Mouse (Mus musculus) gastrocnemius, adult 2 months (tissue): ENCODE results near the gene Ppm1j. TPM values are rescaled to one million over a fixed set of nuclear protein-coding genes. Genes with fewer than 3 reads are reported as not detected.
A peak's percentile ranks its signal among the peaks of the same experiment; 100 is the strongest.
"Not testable (repeated sequence)": the region's sequence is repeated elsewhere in the genome, so short reads cannot be mapped to it uniquely, and the experiment has no call there.

Experiments
- DNase-seq: peaks from one replicate; pipeline ENCODE4 v3.0.0; 2022
- H3K27ac ChIP-seq: fragments of 200-600 bp; 2 replicates; pipeline ENCODE4 v1.8.1; 2022; ENCODE audit warnings: mild to moderate bottlenecking
- H3K4me3 ChIP-seq: fragments of 200-600 bp; 2 replicates; pipeline ENCODE4 v1.8.1; 2022; ENCODE audit warnings: mild to moderate bottlenecking, moderate library complexity
- CTCF ChIP-seq: fragments of 200-600 bp; IDR thresholded peaks from 2 replicates; pipeline ENCODE4 v1.8.1; 2022; ENCODE audit warnings: antibody characterized with exemption, mild to moderate bottlenecking, moderate library complexity
- intact Hi-C: fragments of 180-260 bp; cut with DNase I; formaldehyde crosslinking; loops from one replicate; pipeline ENCODE4 v1.15.1; 2025
- long read RNA-seq, 2 experiments: library from polyadenylated mRNA; stranded (forward); transcript quantifications; one replicate each; pipeline ENCODE4 v2.0.0; 2021
- total RNA-seq, 2 experiments: library from RNA; stranded (reverse); gene quantifications; 2 replicates each; pipeline ENCODE4 v1.2.3; 2021

Gene Ppm1j
- total RNA-seq: 10 to 100 TPM; 33.3 to 45.6 TPM
- long read RNA-seq, experiment 1, transcript Ppm1j-201 (10 exons, 1,721 nt): major isoform, 30 of 42 reads
- long read RNA-seq, experiment 1, partial matches to known transcripts: 7 of 42 reads
- long read RNA-seq, experiment 1, other reads (novel, unspliced or antisense): 5 of 42 reads
- long read RNA-seq, experiment 2, transcript Ppm1j-201 (10 exons, 1,721 nt): major isoform, 24 of 44 reads
- long read RNA-seq, experiment 2, partial matches to known transcripts: 11 of 44 reads
- long read RNA-seq, experiment 2, other reads (novel, unspliced or antisense): 8 of 44 reads

DNA sequence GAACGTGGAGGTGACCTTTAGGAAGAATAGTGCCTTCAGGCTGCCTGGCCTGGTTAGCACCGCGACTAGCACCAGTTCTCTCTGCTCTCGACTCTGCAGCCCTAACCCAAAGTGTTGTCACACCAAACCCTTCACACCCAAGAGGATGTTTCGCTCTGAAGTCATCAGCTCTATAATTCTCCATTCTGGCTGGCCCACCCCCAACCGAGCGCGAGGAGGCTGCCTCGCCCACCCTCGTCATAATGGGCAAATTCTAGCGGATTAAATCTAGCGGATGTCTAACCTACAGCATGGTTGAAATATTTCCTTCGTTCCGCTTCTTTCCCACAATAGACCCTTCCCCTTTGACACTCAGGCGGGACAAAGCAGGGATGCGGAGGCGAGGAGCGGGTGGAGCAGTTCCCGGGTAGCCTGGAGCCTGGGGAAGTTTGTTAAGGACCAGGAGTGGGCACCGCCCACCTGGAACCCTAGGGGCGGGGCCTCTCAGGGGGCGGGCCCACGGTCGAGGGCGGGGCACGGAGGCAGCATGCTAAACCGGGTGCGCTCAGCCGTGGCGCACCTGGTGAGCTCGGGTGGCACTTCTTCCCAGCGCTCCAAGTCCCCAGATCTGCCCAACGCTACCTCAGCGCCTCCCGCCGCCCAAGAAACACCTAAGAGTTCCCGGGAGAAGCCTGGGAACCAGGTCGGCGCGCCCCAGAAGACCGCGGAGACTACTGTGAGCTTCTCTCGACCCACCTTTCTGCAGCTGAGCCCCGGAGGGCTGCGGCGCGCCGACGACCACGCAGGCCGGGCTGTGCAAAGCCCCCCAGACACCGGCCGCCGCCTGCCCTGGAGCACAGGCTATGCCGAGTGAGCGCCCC, at the start of gene Ppm1j:
Ppm1j (plus strand) TSS at position 496 of the 860 bp plus-strand sequence.
- DNase-seq: peak; percentile 92
- Histone ChIP-seq H3K27ac (peak within 1 kb of the TSS; percentile 98), H3K4me3 (peak within 1 kb of the TSS; percentile 86)
- TF ChIP-seq CTCF: no peak
- intact Hi-C loops: loop anchor here (1.0 to 5.0 kb wide), 4 partner anchors 22 to 187 kb away; partner anchors contain the start of genes Capza1, Mov10 and St7l

DNA sequence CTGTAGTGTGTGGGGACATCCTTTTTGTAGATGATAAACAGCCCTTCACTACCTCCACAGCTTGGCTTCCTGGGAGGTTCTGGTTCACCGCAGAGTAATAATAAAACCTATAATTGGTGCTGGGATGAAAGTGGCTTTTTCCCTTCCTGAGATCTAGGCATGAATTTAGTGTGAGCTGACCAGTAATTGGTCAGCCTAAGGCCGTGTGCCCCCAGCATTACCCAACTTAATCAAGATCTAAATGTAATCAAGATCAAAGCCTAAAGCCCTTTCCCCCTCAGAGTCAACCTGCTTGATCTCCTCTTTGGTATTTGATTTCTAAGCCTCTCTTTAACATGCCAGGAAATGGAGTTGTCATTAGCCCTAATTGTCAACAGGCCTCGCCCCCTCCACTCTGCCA, 47.9 kb upstream of the Ppm1j start:
- no peak for DNase-seq
- no peak overlapping the region for H3K4me3 ChIP-seq
- no peak for TF ChIP-seq CTCF
- intact Hi-C loops: no loop called here
- no peak overlapping the region for H3K27ac ChIP-seq

DNA sequence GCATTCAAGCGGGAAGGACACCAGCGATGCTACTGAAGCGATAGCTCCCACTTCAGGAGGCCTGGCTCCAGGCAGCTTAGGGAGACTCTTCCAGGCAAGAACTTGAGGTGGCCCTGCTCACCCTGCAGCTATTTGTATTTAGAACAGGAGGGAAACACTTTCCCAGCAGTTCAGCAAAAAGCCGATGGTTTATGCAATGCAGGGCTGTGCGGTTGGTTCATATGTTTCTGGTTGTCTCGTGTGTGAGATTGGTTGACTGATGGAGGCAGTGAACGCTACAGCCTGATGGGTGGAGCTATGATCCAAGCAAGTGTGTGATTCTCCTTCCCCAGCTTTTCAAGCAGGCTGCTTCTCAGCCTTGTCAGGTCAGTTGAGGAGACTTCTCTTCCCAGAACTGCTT, 46.2 kb upstream of the Ppm1j start:
- intact Hi-C loops: no loop called here

DNA sequence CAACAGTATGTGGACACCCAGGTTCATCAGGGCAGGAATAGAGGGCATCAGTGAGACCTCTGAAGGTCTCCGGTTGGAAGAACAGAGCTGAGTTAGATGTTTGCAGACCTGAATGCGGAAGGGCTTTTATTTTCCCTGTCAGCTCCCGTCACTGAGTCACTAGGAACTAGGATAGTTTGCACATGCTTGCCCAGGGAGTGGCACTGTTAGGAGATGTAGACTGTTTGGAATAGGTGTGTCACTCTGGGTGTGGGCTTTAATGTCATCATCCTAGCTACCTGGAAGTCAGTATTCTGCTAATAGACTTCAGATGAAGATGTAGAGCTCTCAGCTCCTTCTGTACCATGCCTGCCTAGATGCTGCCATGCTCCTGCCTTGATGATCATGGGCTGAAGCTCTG, 38.9 kb upstream of the Ppm1j start:
- Histone ChIP-seq H3K4me3 (no peak overlapping the region), H3K27ac (no peak overlapping the region)
- DNase-seq: no peak
- no peak for TF ChIP-seq CTCF
- intact Hi-C loops: no loop called here

More for the DNA sequence above, 46.2 kb upstream of the Ppm1j start:
- DNase-seq: no peak
- no peak for TF ChIP-seq CTCF
- no peak overlapping the region for H3K27ac ChIP-seq
- H3K4me3 ChIP-seq: no peak overlapping the region

DNA sequence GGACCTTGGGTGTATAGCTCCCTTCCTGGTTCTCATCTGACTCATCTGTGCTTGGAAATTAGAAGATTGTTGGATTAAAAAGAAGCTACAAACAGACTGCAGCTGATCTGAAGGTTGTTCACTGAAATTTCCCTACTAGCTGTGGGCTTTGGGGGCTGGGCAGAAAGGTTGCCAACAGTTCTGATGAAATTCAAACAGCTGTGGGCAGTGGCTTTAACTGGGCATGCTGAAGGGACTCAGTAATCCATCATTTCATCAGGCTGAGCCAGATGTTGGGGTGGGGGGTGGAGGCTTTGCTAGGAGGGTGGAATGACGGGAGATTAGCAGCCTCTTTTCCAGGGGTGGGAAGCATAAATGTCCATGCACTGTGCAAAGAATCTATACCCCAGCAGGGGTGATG, 37.7 kb upstream of the Ppm1j start:
- Histone ChIP-seq H3K4me3 (no peak overlapping the region), H3K27ac (no peak overlapping the region)
- peak; percentile 24 for DNase-seq
- intact Hi-C loops: no loop called here
- TF ChIP-seq CTCF: no peak

DNA sequence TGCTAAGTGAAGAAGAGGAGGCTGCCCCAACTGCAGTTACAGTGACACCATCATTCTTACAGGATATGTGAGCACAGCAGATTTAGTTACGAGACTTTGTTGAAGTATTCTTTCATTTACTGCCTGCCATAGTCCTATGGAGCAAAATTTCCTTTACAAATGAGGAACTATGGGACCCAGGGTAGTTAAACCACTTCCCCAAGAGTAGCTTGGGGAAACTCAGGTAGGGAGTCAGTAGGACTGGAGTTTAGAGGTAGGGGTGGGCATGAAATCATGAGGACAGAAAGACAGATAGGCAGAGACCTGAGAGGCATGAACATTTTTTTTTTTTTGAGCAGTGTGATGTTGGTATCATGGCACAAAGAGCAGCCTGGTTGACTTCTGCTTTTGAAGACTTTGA, 37.0 kb upstream of the Ppm1j start:
- no peak for TF ChIP-seq CTCF
- intact Hi-C loops: no loop called here
- Histone ChIP-seq H3K4me3 (no peak overlapping the region), H3K27ac (no peak overlapping the region)
- no peak for DNase-seq

DNA sequence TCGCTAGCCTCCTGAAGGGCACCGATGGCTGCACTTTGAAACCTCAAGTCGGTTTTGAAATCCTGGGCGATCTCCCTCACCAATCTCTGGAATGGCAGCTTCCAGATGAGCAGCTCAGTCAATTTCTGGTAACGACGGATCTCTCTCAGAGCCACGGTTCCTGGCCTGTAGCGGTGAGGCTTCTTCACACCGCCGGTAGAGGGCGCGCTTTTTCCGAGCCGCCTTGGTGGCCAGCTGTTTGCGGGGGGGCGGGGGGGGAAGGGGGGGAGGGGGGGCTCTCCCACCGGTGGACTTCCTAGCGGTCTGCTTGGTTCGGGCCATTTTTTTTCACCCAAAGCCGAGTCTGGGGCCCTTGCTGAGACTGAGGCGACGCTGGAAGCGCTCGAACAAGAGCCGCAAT, 28.0 kb upstream of the Ppm1j start:
- peak overlapping the region; percentile 47 for H3K4me3 ChIP-seq
- peak; percentile 51 for DNase-seq
- H3K27ac ChIP-seq, intact Hi-C loops: not testable (repeated sequence)
- peak; percentile 48 for TF ChIP-seq CTCF

DNA sequence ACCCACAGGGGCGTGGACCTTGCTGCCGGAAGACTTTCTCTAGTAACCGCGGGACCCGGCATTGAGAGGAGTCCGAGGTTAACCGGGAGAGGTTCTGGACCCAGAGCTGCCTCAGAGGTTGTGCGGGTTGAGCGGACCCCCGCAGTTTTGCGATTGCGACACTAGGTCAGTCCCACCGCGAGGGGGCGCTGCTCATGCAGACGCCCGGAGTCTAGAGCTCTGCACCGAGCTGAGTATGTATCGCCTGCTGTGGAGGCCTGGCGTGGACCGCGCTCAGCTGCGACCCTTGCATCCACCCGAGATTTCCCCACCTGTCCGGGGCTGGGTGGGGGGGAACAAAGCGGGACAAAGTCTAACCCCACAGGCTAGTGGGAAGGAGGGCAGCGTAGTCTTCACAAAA, 22.4 kb upstream of the Ppm1j start:
- peak; percentile 80 for DNase-seq
- Histone ChIP-seq H3K4me3 (peak overlapping the region; percentile 69), H3K27ac (peak overlapping the region; percentile 12; the same call in 1 of the 2 replicates)
- peak; percentile 82 for TF ChIP-seq CTCF
- intact Hi-C loops: loop anchor here (2.0 kb wide), 1 partner anchor 22 kb away; the partner anchor contains the start of genes Fam19a3 and Ppm1j

DNA sequence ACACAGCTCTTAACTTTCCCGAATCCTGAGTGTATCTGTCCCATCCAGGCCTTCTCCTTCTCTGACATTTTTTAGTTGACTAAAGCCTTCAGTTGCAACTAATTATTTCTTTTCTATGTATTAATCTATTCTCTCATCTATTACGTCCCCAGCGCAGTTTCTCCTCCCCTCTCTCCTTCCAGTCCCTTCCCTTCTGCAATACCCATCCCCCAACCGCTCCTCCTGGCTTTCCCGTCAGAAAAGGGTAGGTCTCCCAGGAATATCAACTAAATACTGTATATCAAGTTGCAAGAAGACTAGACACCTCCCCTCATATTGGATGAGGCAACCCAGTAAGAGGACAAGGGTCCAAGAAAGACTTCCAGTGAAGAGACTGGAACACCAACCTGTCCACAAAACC, 22.0 kb upstream of the Ppm1j start:
- Histone ChIP-seq H3K4me3 (peak overlapping the region; percentile 69), H3K27ac (peak overlapping the region; percentile 12; the same call in 1 of the 2 replicates)
- no peak for DNase-seq
- intact Hi-C loops: loop anchor here (2.0 kb wide), 1 partner anchor 22 kb away; the partner anchor contains the start of genes Fam19a3 and Ppm1j
- no peak for TF ChIP-seq CTCF

DNA sequence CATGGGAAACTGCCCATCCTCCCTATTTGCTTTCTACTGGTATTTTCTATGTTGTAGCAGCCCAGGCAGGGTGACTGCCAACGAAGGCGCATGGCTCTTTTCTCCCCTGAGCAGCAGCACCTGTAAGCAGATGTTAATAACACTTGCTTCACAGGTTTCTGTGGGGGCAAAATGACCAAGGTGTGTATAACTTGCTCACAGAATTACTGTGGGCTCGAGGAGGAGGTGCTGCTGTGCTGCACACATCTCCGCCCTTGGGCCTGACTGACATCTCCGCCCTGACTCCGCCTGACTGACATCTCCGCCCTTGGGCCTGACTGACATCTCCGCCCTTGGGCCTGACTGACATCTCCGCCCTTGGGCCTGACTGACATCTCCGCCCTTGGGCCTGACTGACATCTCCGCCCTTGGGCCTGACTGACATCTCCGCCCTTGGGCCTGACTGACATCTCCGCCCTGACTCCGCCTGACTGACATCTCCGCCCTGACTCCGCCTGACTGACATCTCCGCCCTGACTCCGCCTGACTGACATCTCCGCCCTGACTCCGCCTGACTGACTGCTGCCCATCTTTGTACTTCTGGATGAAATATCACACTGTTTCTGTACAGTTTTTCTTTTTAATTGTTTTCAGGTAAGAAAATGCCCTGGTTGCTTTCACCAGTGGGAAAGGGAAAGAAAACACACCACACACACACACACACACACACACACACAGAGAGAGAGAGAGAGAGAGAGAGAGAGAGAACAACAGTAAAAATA, 18.6 kb upstream of the Ppm1j start:
- DNase-seq, H3K4me3 ChIP-seq, intact Hi-C loops, H3K27ac ChIP-seq: not testable (repeated sequence)

DNA sequence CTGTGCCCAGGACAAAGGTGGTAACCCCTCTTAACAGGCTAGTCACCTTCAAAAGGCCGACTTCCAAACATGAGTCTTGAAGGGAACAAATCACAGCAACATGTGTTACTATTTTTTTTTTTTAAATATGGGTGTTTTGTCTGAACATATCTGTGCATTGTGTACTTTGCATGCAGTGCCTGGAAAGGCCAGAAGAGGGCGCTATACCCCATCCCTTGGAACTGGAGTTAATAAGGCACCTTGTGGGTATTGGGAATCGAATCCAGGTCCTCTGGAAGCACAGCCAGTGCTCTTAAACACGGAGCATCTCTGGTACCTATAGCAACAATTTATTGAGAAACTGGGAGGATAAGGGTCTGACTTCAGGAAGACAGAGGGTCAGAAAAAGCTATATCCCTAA, 15.8 kb upstream of the Ppm1j start:
- intact Hi-C loops: no loop called here
- H3K27ac ChIP-seq: no peak overlapping the region
- peak; percentile 64 for TF ChIP-seq CTCF
- DNase-seq: peak; percentile 45
- no peak overlapping the region for H3K4me3 ChIP-seq

DNA sequence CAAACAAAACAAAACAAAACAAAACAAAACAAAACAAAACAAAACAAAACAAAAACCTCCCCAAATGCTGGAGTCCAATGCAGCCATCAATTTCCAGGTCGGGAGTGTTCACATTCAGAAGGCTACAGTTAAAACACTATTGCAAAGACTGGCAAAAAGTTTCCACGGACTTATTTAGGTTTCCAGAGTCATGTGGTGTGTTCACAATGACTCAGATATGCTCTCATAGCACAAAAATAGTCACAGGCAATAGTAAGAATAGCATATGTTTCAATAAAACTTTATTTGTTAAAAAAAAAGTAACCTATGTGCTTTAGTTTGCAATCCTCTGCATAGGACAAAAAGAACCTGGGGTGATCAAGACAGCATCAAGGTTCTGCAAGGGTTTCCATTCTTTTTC, 13.7 kb upstream of the Ppm1j start:
- TF ChIP-seq CTCF: no peak
- DNase-seq: no peak
- intact Hi-C loops: no loop called here
- Histone ChIP-seq H3K4me3 (no peak overlapping the region), H3K27ac (no peak overlapping the region)
